Mouse (Mus musculus) ovary, adult 18-20 months (tissue): ENCODE measurements at regions not wholly inside any gene's neighbourhood (a gene's known extent, or its start where the extent isn't known, plus 50 kb on each side); places are given as distances from the start of the nearest gene placed in this dataset.

Source experiments
- DNase-seq: peaks from one replicate; pipeline ENCODE4 v3.0.0; 2022; ENCODE audit warnings: low spot score, mixed read lengths

DNA sequence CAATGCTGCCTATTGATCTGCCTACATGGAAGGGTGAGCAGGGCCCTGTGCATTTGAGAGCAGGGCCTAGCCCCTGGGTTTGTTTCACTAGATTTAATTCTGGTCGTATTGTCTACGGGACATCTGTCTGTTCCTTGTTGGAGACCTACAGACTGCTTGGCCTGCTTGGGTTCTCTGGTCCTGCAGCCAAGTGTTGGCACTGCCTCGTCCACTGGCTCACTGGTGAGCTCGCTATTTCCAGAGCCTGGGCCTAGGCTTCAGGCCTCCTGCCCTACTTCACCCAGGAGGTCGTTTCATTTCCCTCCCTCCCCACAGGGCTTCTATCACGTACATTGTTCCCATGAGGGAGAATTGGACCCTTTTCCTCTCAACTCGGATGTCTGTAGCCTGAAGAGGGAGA, 62.2 kb upstream of the Blcap start:
- DNase-seq: no peak

DNA sequence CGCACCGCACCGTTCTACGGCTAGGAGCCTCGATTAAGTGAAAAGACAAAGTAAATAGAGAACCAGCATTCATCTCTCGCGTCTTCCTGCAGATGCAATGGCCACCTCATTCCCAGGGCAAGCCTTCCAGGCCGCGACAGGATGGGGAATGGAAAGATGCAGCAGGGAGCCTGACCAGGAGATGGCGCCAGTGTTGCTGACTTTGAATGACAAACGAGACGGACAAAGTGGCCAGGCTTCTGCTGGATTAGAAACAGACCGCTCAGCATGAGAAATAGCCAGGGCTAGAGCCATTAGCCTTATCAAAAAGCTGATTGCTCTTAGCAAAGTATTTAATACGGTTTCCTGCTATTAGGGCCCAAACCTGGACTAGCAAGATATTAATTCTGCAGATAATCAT, 64.6 kb upstream of the Blcap start:
- DNase-seq: peak; percentile 37

GRCm38 (mm10) chr2:157640873-157641272, 69.8 kb upstream of the Blcap start:
- DNase-seq: no peak

- DNase-seq: no peak
Measured at GRCm38 (mm10) chr2:157663584-157664375, 73.4 kb upstream of the Ctnnbl1 start.

- no peak for DNase-seq
Measured at GRCm38 (mm10) chr2:157664481-157664880, 72.7 kb upstream of the Ctnnbl1 start.

- DNase-seq: no peak
Measured at GRCm38 (mm10) chr2:157670191-157670590, 67.0 kb upstream of the Ctnnbl1 start.

GRCm38 (mm10) chr2:157674906-157675305, 62.3 kb upstream of the Ctnnbl1 start:
- no peak for DNase-seq

DNA sequence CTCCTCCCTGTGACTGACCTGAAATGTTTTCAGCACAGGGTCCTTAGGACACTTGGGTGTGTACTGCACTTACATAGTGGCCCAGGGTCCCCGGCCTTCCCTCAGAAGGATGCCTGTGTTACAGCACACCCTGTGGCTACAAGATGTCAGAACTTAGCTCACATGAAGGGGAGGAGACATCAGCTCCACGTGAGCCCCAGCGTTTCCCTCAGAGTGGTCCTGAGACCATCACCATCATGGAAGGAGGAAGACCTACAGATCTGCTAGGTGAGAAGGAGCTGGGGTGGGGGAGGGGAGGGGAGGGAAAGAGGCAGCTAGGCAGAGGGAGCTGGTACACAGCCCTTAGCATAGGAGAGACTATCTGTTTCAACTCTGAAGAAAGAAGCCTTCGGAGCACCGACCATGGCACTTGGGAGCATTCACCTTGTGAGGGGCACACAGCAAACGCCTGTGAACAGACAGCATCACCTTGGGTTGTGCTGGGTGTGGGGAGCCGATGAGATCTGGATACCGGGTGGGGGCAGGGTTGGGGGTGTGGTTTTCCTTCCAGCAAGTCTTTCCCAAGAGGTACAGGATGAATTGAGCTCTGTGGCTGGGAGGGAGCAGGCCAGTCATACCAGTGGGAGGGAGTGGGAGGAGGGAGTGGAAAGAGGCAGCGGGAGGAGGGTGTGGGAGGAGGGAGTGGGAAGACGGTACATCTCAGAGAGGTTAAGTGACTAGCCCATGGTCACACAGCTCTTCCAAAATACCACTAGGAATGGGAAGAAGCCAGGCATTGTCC, 60.6 kb upstream of the Ctnnbl1 start:
- no peak for DNase-seq

- DNase-seq: no peak
Measured at GRCm38 (mm10) chr2:157677262-157677661, 59.9 kb upstream of the Ctnnbl1 start.

DNA sequence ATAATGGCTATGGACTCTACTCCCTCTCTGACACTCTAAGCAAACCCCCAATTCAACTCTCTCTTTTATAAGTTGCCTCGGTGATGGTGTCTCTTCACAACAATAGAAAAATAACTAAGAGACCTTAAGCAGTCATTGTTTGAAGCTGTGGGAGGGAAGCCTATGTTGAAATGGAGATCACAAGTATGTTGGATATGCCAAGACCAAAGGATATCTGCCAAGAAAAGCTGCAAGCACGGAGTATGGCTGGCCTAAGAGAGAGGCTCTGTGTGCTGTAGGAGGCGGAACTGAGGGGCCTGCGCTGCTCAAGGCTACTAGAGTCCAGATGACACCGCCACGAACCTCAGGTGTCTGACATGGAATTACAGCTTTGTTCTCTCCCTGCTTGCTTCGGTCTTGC, 55.3 kb upstream of the Ctnnbl1 start:
- no peak for DNase-seq
